Comparison of ENCODE assay signal across 9 mouse cellular contexts in the genomic region with DNA sequence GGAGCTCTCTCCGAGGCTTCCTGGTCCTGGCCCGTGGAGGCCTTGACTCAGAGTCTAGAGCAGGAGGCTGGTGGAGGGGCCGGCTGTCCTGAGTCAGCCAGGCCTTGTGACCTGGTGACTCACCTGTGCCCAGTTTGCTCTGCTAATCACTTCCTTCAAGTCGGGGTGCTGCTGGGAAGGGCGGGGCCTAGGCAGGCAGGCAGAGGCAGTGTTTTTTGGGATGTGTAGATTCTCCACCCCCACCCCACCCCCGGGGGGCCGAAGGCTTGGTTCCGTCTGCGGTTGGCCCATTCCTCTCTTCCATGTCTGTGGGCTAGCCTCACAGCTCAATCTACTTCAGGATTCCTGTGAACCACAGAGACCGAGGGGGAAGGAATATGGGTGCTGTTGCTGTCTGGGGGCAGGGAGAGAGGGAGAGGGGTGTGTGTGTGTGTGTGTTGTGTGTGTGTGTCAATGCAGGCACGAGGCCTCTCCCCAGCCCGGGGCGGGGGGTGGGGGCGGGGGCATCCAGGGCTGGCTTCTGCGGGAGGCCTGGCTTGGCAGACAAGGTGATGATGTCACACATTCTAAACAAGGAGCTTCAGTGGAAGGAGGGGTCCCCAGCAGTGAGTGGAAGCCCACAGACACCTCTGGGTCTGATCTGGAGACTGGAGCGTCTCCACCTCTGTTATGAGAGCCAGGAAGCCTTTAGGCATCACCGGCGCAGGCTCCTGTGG. TPM values are rescaled to one million over a fixed set of nuclear protein-coding genes. Genes with fewer than 3 reads are reported as not detected.
DNase-seq lines count a peak whose midpoint lies in the region; ATAC-seq and TF ChIP-seq lines count a peak whose summit lies in the region.
"Had no signal": no experiment of that assay in that cellular context is flagged by ENCODE, and none has a peak within 500 bp of the region (broad histone marks: within the 10 kb centered on the region; RNA-seq: fewer than 3 reads in every experiment).

No protein-coding gene starts in this region.

- no peak for TF ChIP-seq EP300 in CH12.LX (IDR thresholded peaks at IDR 0.05; ENCODE audit: low read length)

- TF ChIP-seq CTCF in CH12.LX (conservative IDR thresholded peaks at IDR 0.05 in 1 of 2, IDR thresholded peaks at IDR 0.05 in 1 of 2; ENCODE audit: low read depth in 2 of 2, low read length in 2 of 2): no peak
- TF ChIP-seq CTCF in bone marrow macrophage, adult 2 months (IDR thresholded peaks at IDR 0.05; ENCODE audit: low read depth, low read length): no peak

- dilution Hi-C loops in CH12.LX (cut with MboI; ENCODE audit: extremely low pct_ligation_motif_present, extremely low pct_unique_long_range_greater_than_20kb, low sequenced_read_pairs): no loop called here

- ATAC-seq in heart, embryonic 15.5 days (replicated peaks; ENCODE audit: insufficient number of reproducible peaks, insufficient read depth, low FRiP score, low read depth): peak; percentile 28; the same call in 1 of the 2 replicates
- ATAC-seq in lung, embryonic 16.5 days (ENCODE audit: low read depth): no peak

- H3K79me2 ChIP-seq in CH12.LX (replicated peaks; ENCODE audit: control insufficient read depth, extremely low read depth, insufficient read depth, poor library complexity, severe bottlenecking): no peaks in the 10 kb centered on the region

- peaks cover 32% of the 10 kb centered on the region for H3K4me1 ChIP-seq in heart, embryonic 15.5 days (replicated peaks)
- peaks cover 30 to 56% of the 10 kb centered on the region in 2 experiments for H3K4me1 ChIP-seq in CH12.LX (ENCODE audit: control insufficient read depth in 1 of 2, insufficient read depth in 2 of 2)
- H3K4me1 ChIP-seq in bone marrow macrophage, adult 2 months (ENCODE audit: control insufficient read depth, insufficient read depth, low read length): peaks cover 32% of the 10 kb centered on the region
- peaks cover 22% of the 10 kb centered on the region for H3K4me1 ChIP-seq in lung, embryonic 16.5 days (replicated peaks; ENCODE audit: control insufficient read depth, insufficient read depth, low read length)

- no peak overlapping the region for H3K27ac ChIP-seq in heart, embryonic 15.5 days
- H3K27ac ChIP-seq in CH12.LX (ENCODE audit: insufficient read depth, low read depth): no peak overlapping the region
- peak overlapping the region; percentile 69 for H3K27ac ChIP-seq in bone marrow macrophage, adult 2 months (ENCODE audit: insufficient read depth, low read depth, low read length)
- H3K27ac ChIP-seq in lung, embryonic 16.5 days (ENCODE audit: low read length): no peak overlapping the region
- H3K27ac ChIP-seq: liver, embryonic 13.5 days had no signal

- 31% methylated on average over 18 of the region's 18 CpGs for WGBS in heart, embryonic 15.5 days
- 32% methylated on average over 18 of the region's 18 CpGs for WGBS in lung, embryonic 16.5 days

- 0 out of 2 replicates have a peak overlapping the region, but pooled peaks have one; percentile 8 for H3K4me2 ChIP-seq in heart, embryonic 15.5 days
- H3K4me2 ChIP-seq in CH12.LX (ENCODE audit: insufficient read depth, low read depth, poor library complexity, severe bottlenecking): no peak overlapping the region
- no peak overlapping the region for H3K4me2 ChIP-seq in lung, embryonic 16.5 days (ENCODE audit: low read depth, low read length)
- H3K4me2 ChIP-seq: liver, embryonic 13.5 days had no signal

- H3K36me3 ChIP-seq in heart, embryonic 15.5 days: no peaks in the 10 kb centered on the region
- peaks cover 0 to 48% of the 10 kb centered on the region in 2 experiments for H3K36me3 ChIP-seq in CH12.LX (replicated peaks in 1 of 2; ENCODE audit: control insufficient read depth in 1 of 2, insufficient read depth in 1 of 2, low read length in 1 of 2)
- H3K36me3 ChIP-seq in lung, embryonic 16.5 days (ENCODE audit: control insufficient read depth, insufficient read depth, low read length): no peaks in the 10 kb centered on the region
- H3K36me3 ChIP-seq: liver, embryonic 13.5 days had no signal

- no peaks in the 10 kb centered on the region for H3K27me3 ChIP-seq in heart, embryonic 15.5 days
- no peaks in the 10 kb centered on the region for H3K27me3 ChIP-seq in CH12.LX (replicated peaks)
- H3K27me3 ChIP-seq in lung, embryonic 16.5 days (ENCODE audit: control insufficient read depth, insufficient read depth, low read depth, low read length): no peaks in the 10 kb centered on the region

- no peak overlapping the region for H3K9ac ChIP-seq in heart, embryonic 15.5 days
- H3K9ac ChIP-seq in CH12.LX (ENCODE audit: insufficient read depth, low read depth): no peak overlapping the region
- H3K9ac ChIP-seq in lung, embryonic 16.5 days (ENCODE audit: low read length): peak overlapping the region; percentile 27
- H3K9ac ChIP-seq: liver, embryonic 13.5 days had no signal

- TF ChIP-seq RAD21 in CH12.LX (IDR thresholded peaks at IDR 0.05; ENCODE audit: low read depth, low read length): no peak

- DNase-seq in heart, postnatal 4 days: no peak
- DNase-seq in CH12.LX (ENCODE audit: extremely low read depth) (peak; percentile 34), adipocyte (ENCODE audit: low spot score) (no peak)
- no peak for DNase-seq in left cerebral cortex, adult 18-20 months (ENCODE audit: low spot score in 2 of 2)
- DNase-seq in ovary, postnatal 14 days (ENCODE audit: low spot score): no peak
- DNase-seq: liver, embryonic 13.5 days had no signal

- H3K4me3 ChIP-seq in heart, embryonic 15.5 days: no peak overlapping the region
- no peak overlapping the region for H3K4me3 ChIP-seq in CH12.LX (replicated peaks in 1 of 3; ENCODE audit: low read depth in 2 of 3, low read length in 2 of 3, poor library complexity in 1 of 3)
- peak overlapping the region; percentile 61 for H3K4me3 ChIP-seq in bone marrow macrophage, adult 2 months (ENCODE audit: insufficient read depth, low read length)
- no peak overlapping the region for H3K4me3 ChIP-seq in lung, embryonic 16.5 days (ENCODE audit: low read length)
- H3K4me3 ChIP-seq: liver, embryonic 13.5 days had no signal

- no peaks in the 10 kb centered on the region for H3K9me3 ChIP-seq in heart, embryonic 15.5 days (replicated peaks)
- H3K9me3 ChIP-seq in CH12.LX (replicated peaks; ENCODE audit: low read length): no peaks in the 10 kb centered on the region
- no peaks in the 10 kb centered on the region for H3K9me3 ChIP-seq in lung, embryonic 16.5 days (ENCODE audit: control insufficient read depth, low read length)
- H3K9me3 ChIP-seq: liver, embryonic 13.5 days had no signal

- in situ Hi-C loops in CH12.LX (cut with MboI; ENCODE audit: low pct_ligation_motif_present, low pct_unique_long_range_greater_than_20kb, low sequenced_read_pairs): loop anchor here (10.0 to 25.0 kb wide), 2 partner anchors 46 to 474 kb away; a partner anchor contains a TSS

- no peak for TF ChIP-seq POLR2A in CH12.LX (IDR thresholded peaks at IDR 0.05; ENCODE audit: low read depth, low read length)
- no peak for TF ChIP-seq POLR2A in bone marrow macrophage, adult 2 months (IDR thresholded peaks at IDR 0.05; ENCODE audit: borderline replicate concordance, low read depth, low read length)

TF ChIP-seq in CH12.LX, 34 proteins besides CTCF, POLR2A, EP300 and RAD21:
- TF ChIP-seq ELF1 (IDR thresholded peaks at IDR 0.05; ENCODE audit: low read depth, low read length) (no peak), CHD1 (IDR thresholded peaks at IDR 0.05; ENCODE audit: low read depth, low read length) (no peak), USF2 (conservative IDR thresholded peaks at IDR 0.05; ENCODE audit: low read depth, low read length) (no peak), SMC3 (IDR thresholded peaks at IDR 0.05; ENCODE audit: low read depth, low read length) (no peak), ZNF384 (IDR thresholded peaks at IDR 0.05; ENCODE audit: low read depth, low read length) (no peak), ETS1 (conservative IDR thresholded peaks at IDR 0.05; ENCODE audit: low read depth, low read length) (peak; percentile 19)

RNA-seq across cellular contexts. Expression of a gene that starts 9.7 kb away (rescaled TPM):
- 4.7 and 5.7 TPM in 2 replicates for polyA plus RNA-seq in heart, embryonic 15.5 days (2015; fragmentation: Nextera tagmentation; extraction: Ambion mirVana)
- 10 to 100 TPM; 46.8 to 52.4 TPM for total RNA-seq in heart, postnatal 4 days (2021)
- total RNA-seq in CH12.LX (2012; rRNA removed) (57.3 and 69.8 TPM in 2 replicates), CH12.LX (2014; rRNA removed) (61.8 and 62.9 TPM in 2 replicates)
- 123 and 140 TPM in 2 replicates for polyA plus RNA-seq in CH12.LX (2012; ENCODE audit: insufficient read length, low read depth)
- 60.8 and 83.0 TPM in 2 replicates for polyA plus RNA-seq in bone marrow macrophage, adult 2 months (2012; ENCODE audit: insufficient read depth, insufficient read length, missing spikeins)
- polyA plus RNA-seq in lung, embryonic 16.5 days (2015; fragmentation: Nextera tagmentation; extraction: Ambion mirVana): 7.8 and 8.1 TPM in 2 replicates
- 10 to 100 TPM; 12.0 to 13.0 TPM for total RNA-seq in left cerebral cortex, adult 18-20 months (2021)

RNA-seq across cellular contexts. Expression of a gene that starts 18.6 kb away (rescaled TPM):
- 1.4 and 2.8 TPM in 2 replicates for polyA plus RNA-seq in heart, embryonic 15.5 days (2015; fragmentation: Nextera tagmentation; extraction: Ambion mirVana)
- 1 to 10 TPM; 7.5 to 8.2 TPM for total RNA-seq in heart, postnatal 4 days (2021)
- total RNA-seq in CH12.LX (2012; rRNA removed) (8.3 and 11.3 TPM in 2 replicates), CH12.LX (2014; rRNA removed) (2.5 TPM in 2 replicates)
- polyA plus RNA-seq in CH12.LX (2012; ENCODE audit: insufficient read length, low read depth): 8.5 and 9.5 TPM in 2 replicates
- 3.1 and 3.5 TPM in 2 replicates for polyA plus RNA-seq in bone marrow macrophage, adult 2 months (2012; ENCODE audit: insufficient read depth, insufficient read length, missing spikeins)
- 6.1 TPM in 2 replicates for polyA plus RNA-seq in lung, embryonic 16.5 days (2015; fragmentation: Nextera tagmentation; extraction: Ambion mirVana)
- total RNA-seq in left cerebral cortex, adult 18-20 months (2021): 1 to 10 TPM; 2.8 to 3.0 TPM
